Mouse (Mus musculus) CH12.LX (cell line): Measurements from ENCODE around the gene Exph5.
A peak's percentile ranks its signal among the peaks of the same experiment; 100 is the strongest.

Experiments
- CTCF ChIP-seq, 2 experiments: IDR thresholded peaks in 1 of 2; conservative IDR thresholded peaks in 1 of 2; 2 replicates each; pipeline ENCODE4 v1.5.1; 2011 to 2012; ENCODE audit warnings: low read depth in 2 of 2, low read length in 2 of 2, improper control_type of control experiment in 1 of 2, inconsistent platforms in 1 of 2, mild to moderate bottlenecking in 1 of 2, moderate library complexity in 1 of 2
- E2F4 ChIP-seq: IDR thresholded peaks from 2 replicates; pipeline ENCODE4 v1.6.1; 2011; ENCODE audit warnings: low read depth, low read length, improper control_type of control experiment; ENCODE audit not compliant: insufficient replicate concordance
- MYC ChIP-seq: IDR thresholded peaks from 2 replicates; pipeline ENCODE4 v1.6.1; 2011; ENCODE audit warnings: low read depth, mild to moderate bottlenecking, improper control_type of control experiment, low read length

- no peak for TF ChIP-seq MYC
- TF ChIP-seq E2F4: no peak
- TF ChIP-seq CTCF (conservative IDR thresholded peaks at IDR 0.05 in 1 of 2, IDR thresholded peaks at IDR 0.05 in 1 of 2; ENCODE audit: low read depth in 2 of 2, low read length in 2 of 2): peak in 1 of 2 experiments; percentile 54; a peak in 2 of 4 replicates
These were observed 32.6 kb upstream of the Exph5 start for GRCm38 (mm10) chr9:53268731-53269465.
